Mouse (Mus musculus) right cerebral cortex, adult 2 months (tissue): ENCODE measurements at regions not wholly inside any gene's neighbourhood (a gene's known extent, or its start where the extent isn't known, plus 50 kb on each side); places are given as distances from the start of the nearest gene placed in this dataset.
A peak's percentile ranks its signal among the peaks of the same experiment; 100 is the strongest.

Experiments
- DNase-seq, 2 experiments: peaks; one replicate each; pipeline ENCODE4 v3.0.0; 2021 to 2022; ENCODE audit warnings: low spot score in 2 of 2

DNA sequence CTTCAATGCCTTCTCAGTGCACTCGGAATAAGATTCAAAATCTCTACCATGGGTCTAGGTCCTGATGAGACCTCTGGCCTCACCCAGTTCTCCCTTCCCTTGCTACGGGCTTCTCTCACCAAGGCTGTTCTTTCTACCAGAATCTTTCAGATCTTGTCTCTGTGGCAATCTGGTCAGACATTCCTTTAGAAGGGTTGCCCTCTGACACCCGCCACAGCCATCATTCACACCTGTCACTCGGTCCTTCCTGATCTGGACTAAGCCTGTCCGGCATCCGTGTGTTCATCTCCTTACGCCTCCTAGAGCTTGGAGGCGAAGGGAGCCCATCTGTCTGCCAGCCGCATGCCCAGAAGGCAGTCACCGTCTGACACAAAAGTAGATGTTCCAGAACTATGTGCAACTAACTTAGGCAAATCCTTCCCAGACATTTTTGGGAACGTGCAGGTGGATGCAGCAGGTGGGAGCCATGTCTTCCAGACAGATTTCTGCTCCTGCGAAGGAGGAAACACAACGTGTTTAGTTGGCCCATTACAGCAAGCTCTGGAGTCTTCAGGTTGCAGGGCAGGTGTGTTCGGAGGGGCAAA, 77.7 kb downstream of the Fam76b start:
- DNase-seq: no peak

DNA sequence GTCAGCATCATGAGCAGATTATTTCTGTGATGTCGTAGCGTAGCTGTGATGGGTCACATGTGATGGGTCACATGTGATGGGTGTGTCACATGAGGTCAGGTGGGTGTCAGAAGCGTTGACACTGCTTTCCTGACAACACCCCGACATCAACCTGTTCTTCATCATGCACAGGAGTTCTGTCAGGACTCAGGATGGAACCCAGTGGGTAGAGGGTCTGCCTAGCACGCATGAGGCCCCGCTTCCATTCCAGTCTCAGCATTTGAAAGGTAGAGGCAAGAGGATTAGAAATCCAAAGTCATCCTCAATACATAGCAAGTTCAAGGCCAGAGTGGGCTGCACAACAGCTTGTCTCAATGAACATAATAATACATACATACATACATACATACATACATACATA, 79.2 kb downstream of the Fam76b start:
- DNase-seq: no peak

DNA sequence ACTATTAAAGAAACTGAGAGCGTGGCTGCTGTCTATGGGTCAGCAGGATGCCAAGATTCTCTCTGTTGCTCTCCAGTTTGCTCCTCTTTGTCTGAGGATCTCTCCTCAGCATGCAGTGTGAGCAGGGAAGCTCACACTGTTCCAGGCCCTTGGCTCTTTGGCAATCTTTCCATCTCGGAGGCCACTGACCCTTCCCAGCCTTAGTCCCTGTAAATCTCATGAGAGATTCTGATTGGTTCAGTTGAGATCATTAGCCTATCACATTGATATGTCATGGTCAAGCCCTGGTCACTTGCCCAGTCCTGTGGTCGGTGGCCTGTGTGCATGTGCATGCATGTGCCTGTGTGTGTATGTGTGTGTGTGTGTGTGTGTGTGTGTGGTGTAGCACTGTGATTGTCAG, 82.1 kb downstream of the Fam76b start:
- DNase-seq: no peak

DNA sequence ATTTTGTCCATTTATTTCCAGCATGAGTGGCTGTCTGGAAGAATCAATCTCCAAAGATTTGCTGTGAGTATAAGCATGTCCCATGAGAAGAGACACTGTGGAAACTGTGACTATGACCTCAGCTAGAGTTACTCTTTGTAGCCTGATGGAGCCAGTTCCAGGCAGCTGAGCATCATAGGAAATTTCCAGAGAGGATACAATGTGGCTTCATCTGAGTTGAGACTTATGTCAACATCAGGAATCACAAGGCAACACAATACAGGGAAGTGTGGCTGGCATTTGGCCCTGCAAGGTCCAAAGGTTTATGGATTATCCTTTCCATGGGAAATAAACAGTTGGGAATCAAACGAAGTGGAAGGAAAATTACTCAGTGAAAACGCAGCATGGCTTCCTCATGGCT, 82.6 kb downstream of the Fam76b start:
- no peak for DNase-seq

DNA sequence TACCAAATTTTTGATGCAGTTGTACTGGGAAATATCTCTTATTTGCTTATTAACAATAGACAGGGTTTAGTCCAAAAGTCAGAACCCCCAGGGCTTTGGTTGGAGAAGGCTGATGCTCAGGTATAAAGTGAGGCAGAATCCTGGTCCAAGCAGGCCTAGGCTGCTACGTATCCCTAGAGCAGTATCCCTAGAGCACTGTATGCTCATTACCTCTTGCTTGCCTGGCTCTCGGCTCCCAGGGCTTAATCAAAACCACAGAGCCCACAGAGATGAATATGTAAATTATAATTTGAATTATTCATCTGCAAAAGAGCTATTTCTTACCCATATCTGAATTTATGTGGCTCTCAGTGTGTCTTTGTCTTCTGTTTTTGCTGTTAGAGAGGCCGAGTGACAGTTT, 85.9 kb downstream of the Fam76b start:
- no peak for DNase-seq

DNA sequence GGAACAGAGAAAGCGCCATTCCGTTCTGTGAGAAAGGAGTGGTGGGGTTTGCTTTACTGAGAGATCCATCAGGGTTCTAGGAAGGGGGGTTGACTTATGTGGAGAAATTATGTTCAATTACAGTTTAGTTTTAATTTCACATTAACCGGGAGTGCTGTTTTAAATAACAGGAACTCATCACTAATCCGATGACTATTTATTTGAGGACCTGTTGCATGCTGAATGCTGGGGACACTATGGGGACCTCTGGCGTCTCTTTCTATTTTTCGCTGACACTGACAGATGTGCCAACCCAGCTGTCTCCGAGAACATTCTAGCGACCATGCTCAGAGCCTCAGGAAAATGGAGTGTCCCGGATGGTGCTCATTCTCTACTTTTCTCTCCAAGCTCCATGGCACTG, 86.6 kb downstream of the Fam76b start:
- no peak for DNase-seq

DNA sequence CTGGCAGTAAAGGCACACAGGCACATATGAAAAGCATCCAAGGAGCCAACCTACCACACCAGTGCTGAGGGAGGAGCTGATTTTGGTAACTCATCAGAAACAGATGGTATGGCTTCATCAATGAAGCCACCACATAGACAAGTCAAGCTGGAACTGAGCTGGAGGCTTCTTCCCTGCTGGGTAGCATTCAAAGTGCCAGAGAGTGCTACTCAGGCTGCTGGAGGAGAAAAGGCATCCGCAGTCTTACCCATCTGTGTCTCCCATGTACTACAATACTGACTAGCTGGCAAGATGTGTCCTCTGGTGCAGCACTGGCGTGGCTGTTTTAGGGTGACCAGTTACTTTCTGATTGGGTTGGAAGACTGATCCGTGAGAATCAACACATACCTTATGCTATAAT, 87.3 kb downstream of the Fam76b start:
- DNase-seq: no peak

DNA sequence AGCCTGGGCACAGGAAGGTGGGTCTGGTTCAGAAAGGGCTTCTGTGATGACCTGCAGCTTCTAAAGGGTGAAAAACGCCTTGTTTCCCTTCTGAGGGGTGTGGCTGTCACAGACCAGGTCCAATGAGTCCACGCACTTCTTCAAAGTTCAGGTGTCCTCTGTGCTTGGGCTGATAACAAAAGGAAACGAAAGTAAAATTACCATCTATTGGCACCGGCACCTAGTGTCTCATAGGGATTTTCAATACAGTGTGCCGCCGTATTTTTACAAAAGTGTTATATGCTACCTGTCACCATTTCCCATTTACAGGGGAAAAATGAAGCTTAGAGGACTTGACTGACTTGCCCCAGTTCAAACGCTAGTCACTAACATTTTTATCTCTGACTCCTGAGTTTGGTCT, 89.3 kb downstream of the Fam76b start:
- DNase-seq: no peak

DNA sequence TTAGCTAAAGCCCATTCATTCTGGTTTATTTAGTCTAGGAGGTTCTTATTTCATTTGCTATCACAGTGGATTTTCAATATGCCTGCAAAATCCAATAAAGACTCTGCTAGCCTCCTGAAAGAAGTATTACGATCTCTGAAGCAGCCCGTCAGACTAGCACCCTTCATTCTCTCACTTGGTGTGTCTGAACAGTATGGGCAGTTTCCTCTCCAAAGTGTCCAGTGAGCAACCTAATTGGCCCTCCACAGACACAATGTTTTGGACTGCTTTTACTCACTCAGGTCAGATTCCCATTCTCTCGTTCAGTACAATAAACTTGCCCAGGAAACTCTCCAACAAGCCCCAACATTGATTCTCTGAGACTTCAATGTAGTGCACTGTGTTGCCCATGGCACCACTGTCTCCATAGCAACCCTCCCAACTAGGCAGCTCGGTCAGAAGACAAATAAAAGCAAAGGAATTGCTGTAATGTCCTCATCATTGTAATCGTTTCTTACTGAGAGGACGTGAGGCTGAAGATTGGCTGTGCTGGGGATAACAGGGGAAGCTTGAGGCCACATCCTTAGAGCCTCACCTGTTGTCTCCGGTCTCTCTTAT, 91.2 kb downstream of the Fam76b start:
- peak; percentile 27 to 52 for DNase-seq

DNA sequence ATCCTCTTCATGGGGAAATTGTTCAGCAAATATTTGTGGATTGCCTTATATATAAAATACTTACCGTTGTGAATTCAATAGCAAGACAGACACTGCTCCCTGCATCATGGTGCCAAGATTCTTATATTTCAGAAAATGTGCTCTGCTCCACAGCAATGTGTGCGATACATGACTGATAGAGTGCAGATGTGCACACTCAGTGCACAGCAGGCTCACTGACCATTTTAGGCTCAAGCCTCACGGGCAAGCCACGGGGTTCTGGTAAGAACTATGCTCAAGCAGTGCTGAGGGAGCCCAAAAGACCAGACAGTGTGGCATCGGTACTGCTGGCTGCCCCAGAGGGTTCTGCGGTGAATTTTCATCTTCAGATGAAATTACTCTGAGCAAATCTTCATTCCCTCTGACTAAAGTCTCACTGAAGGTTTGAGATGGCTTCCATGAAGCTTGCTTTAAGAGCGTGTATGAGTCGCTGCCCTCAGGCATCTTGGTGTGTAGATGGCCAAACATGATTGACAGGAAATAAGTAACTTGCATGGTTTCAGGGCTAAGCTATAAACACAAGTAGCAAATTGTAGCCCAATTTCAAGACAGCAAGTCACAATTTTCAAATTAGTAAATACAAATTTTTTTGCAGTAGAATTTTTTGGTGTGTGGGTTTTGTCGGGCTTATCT, 92.4 kb downstream of the Fam76b start:
- no peak for DNase-seq

DNA sequence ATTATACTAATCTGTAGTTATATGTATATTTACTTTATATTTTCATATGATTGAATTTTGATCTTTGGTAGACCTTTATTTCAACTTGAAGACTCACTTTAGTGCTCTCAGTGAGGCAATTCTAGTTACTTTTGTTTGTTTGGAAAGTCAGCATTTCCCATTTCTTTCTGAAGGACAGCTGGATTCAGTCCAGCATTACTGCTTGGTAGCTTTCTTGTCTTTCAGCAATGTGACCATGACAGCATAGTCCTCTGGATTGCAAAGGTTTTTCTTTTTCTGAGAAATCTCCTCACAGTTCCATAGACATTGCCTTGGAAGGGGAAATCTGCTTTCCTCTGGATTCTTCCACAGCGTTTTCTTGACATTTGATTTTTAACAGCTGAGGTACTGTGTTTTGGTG, 93.1 kb downstream of the Fam76b start:
- no peak for DNase-seq

DNA sequence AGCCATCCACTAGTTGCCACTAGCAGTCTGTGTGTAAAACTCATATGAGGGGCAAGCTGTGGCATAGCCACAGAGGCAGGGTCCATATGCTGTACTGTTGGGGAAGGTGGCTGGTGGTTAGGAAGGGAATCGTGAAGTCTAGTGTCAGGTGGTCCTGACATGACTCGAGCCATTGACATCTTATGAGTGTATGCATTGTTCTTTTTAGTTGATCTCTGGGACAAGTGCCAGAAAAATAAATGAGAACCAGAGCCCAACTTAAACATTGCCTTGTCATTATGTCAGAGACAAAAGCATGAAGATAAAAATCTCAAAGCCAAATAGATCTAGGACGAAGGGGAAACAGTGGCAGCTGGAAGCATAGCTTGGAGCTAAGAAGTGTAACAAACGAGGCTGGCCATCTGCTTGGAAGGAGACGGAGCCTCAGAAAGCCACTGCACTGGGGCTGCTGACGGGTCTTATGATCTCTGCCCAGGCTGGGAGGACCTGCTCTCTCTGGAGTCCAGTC, 104.5 kb downstream of the Fam76b start:
- DNase-seq: no peak

DNA sequence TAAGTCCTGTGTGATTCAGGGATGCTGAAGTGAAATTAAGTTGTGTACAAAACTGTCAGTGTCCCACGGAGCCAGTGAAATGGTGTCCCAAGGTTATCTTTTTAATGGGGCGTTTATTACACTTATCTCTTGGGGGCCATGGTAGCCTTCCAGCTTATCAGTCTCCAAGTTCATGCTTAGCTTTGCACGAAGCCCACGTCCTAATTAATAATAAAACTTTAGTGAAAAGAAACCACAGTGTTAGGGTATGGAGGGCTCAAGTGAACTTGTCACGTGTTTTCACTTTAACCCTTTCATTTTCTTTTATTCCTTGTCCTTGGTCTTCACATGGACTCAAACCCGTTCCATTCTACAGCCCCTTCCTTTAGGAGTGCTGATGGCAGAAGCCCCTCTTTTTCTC, 105.9 kb downstream of the Fam76b start:
- DNase-seq: no peak

DNA sequence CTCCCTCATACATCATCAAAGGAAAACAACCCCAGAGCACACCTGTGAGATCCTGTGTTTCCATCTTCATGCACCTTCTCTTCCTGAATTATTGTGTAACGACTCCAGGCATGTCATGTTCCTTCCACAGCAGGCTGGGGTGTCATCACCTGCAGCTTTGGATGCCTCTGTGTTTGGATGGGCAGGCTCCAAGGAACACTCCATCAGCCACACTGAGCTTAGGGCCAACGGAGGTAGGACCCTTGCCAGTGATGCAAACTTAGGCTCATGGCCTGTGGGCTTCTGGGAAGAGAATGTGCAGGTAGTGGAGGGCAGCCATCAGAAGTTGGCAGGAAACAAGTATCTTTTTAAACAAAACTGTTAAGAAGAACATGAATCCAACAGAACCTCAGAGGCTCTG, 109.8 kb downstream of the Fam76b start:
- DNase-seq: no peak

DNA sequence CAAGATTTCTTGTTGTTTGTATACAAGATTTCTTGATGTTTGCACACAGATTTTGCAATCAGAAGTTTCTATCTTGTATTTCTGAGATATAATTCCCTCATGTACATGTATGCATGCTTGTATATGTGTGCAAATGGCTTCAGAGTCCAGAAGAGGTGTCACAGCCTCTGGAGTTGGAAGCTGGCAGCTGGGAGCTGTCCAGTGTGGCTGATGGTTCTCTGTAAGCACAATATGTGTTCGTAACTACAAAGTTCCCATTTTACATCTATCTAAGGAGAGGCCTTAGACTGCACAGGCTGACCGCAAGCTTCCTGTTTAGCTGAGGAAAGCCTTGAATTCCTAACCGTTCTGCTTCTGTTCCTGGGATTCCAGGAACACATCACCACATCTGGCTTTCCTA, 119.0 kb downstream of the Fam76b start:
- DNase-seq: no peak

DNA sequence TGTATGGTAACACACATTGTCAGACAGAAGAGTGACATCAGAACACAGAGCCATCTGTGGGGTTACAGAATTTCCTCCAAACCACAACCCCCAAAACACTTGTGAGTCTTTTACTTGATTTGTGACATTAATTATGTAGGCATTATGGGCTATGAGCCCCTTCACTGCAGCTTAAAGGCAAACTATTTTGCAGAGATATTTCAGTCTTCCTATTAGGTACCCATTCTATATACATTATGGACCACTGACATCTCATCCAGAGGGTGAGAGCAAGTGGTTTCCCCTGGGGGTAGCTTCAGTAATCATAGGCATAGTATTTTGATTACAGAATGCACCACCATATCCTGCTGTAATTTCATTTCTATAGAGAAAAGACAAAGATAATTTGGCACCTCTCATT, 124.6 kb downstream of the Fam76b start:
- DNase-seq: no peak

DNA sequence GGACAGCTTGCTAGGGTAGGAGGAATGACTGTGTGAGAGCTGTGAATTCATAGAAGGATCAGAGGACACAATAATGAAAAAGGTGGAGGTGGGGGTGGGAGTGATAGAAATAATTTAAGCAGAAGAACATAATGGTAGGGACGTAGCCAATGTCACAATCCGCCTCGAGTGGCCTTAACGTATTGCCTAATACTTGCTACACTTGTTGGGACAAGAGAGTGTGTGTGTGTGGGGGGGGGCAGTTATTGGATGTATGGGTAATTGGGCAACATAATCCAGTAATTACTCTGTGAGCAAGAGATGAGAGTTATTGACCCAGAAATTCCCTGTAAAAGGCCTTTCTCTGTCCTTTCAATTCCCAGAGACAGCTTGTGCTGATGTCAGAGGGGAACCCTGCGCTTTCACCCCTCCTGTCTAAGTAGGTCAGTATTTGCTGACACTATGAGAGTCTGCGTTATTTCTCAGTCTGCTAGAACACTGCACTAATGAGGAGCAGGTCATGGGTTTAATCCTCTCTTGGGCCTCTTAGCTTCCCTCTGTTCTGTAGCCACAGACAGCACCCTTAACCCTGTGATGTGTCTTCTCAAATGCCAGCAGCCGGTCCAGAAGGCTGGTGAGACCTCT, 135.7 kb downstream of the Fam76b start:
- no peak for DNase-seq

DNA sequence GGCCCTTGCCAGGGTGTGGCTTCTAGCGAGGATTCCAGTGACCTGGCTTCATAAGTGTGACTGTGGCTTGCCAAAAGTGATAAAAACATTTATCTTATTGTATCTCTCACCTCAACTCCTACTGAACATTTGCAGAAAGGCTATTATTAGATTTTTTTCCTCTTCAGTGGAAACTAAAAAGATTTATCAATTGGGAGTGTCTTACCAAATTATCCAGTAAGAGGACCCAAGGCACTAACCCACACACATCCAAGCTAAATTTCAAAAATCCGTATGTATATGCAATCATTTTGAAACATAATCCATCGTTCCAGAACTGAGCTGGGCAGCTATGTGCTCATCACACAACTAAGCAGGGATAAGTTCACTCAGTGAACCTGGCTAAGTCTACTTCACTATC, 136.3 kb downstream of the Fam76b start:
- DNase-seq: no peak

DNA sequence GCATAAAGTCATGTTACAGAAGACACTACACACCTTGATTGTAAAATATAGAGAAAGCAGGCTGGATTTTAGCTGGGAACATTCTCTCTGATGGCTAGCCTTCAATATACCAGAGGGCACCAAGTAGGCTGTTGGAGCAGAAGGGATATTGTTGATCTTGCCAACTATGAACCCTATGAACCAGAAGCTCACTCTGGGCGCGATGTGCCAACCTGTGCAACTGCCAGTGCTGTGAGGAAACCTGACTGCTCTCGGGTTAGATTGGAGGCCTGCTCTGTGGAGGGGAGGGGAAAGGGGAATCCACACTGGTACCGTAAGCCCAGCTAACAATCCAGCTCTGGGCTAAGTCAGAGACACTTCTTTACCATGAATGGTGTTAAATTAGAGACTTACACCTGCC, 136.7 kb downstream of the Fam76b start:
- no peak for DNase-seq

DNA sequence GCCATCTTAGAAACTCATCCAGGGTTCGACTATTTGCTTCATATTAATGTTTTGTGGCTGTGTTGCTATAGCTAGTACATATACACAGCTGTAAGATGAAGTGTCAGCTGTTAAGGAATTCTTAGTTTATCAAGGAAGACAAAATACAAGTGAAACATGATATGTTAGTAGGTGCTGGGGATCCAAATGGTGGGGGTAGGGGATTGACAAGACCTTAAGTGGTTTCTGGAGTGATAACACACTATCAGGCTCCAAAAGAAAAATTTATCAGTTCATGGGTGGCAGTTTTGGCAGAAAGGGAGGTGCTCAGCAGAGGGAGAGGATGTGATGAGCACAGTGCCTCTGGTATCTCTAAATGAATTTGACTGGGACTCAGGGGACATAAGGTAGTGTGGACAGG, 138.7 kb downstream of the Fam76b start:
- DNase-seq: no peak

DNA sequence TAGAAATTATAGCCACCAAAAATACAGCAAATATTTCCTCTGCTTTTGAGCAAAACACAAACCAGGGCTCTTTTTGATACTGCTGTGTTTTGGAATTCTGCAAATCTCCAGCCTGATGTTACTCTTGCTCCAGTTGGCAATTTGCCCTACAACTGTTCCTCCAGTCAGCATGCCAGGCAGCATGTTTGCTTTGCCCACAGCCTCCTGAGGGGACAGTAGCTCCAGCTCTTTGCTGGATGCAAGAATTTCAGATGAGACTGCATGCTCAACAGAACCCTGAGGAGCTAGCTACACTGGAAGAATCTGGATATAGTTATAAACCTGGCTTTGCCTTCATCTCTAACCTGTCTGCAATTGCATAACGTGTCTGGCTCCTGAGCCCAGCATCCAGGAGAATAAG, 141.7 kb downstream of the Fam76b start:
- DNase-seq: peak; percentile 6 to 22

DNA sequence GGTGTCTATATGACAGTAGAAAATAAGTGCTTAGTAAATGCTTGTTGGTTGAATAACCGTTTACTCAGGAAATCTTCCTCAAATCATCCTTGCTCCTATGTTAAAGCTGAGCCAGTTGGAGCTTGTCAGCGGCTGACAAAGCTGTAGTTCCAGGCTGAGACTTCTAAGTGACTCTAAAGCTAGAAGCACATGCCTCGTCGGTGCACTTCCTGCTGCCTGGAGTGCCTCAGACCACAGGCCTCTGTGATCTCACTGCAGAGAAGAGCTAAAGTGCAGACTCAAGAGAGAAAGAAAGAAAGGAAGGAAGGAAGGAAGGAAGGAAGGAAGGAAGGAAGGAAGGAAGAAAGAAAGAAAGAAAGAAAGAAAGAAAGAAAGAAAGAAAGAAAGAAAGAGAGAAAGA, 146.1 kb downstream of the Fam76b start:
- DNase-seq: no peak

DNA sequence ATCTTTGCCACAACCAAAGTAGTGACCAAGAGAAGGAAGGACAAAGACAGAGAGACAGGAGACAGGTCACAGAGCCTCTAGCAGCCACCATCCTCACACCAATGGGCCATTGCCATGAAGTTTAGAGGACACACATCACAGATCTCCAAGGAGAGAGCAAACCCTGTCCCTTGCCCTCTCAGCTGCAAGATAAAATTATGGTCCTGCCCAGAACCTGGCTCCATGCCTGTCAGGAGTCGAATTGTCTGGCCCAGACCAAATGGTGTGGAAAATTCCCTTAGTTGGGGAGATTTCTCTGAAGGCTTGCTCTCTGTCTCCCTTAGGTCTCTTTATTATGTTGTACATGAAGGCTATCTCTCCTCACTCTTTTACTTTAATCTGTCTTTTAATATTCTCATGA, 147.4 kb downstream of the Fam76b start:
- no peak for DNase-seq
